Mouse (Mus musculus) CH12.LX (cell line): ENCODE data around the gene Cbx4. TPM values are rescaled to one million over a fixed set of nuclear protein-coding genes. Genes with fewer than 3 reads are reported as not detected.

ENCODE experiments used
- DNase-seq: peaks from one replicate; pipeline ENCODE4 v3.0.0-alpha.2; 2013; ENCODE audit errors: extremely low read depth
- H3K27ac ChIP-seq: 2 replicates; pipeline ENCODE4 v1.5.1; 2012; ENCODE audit warnings: low read depth, mild to moderate bottlenecking, control low read depth, moderate library complexity; ENCODE audit not compliant: insufficient read depth
- H3K27me3 ChIP-seq: replicated peaks from 2 replicates; pipeline ENCODE3; 2012; ENCODE audit warnings: inconsistent platforms
- H3K36me3 ChIP-seq, 2 experiments: replicated peaks in 1 of 2; 2 replicates each; pipeline versions ENCODE3 to v1.6.1; 2012; ENCODE audit warnings: inconsistent platforms in 1 of 2, low read length in 1 of 2, mild to moderate bottlenecking in 1 of 2, mixed read lengths in 1 of 2, moderate library complexity in 1 of 2; ENCODE audit not compliant: control insufficient read depth in 1 of 2, insufficient read depth in 1 of 2
- H3K4me1 ChIP-seq, 2 experiments: 2 replicates each; pipeline ENCODE4 v1.6.1; 2012; ENCODE audit warnings: inconsistent platforms in 1 of 2, moderate library complexity in 1 of 2; ENCODE audit not compliant: insufficient read depth in 2 of 2, control insufficient read depth in 1 of 2
- H3K4me2 ChIP-seq: 2 replicates; pipeline ENCODE4 v1.6.1; 2012; ENCODE audit warnings: low read depth, mild to moderate bottlenecking, control low read depth; ENCODE audit not compliant: poor library complexity, insufficient read depth, severe bottlenecking
- H3K4me3 ChIP-seq, 3 experiments: fragments of 150-350 bp in 1 of 3; sonication (generic) in 1 of 3; replicated peaks in 1 of 3; 2 replicates each; pipeline versions ENCODE3 to v1.5.1; 2011 to 2012; ENCODE audit warnings: low read depth in 2 of 3, low read length in 2 of 3, mild to moderate bottlenecking in 2 of 3, moderate library complexity in 2 of 3, control low read depth in 1 of 3, improper control_type of control experiment in 1 of 3, inconsistent platforms in 1 of 3, mixed read lengths in 1 of 3; ENCODE audit not compliant: poor library complexity in 1 of 3
- H3K79me2 ChIP-seq: replicated peaks from 2 replicates; pipeline ENCODE4 v1.6.1; 2012; ENCODE audit warnings: mild to moderate bottlenecking, moderate library complexity; ENCODE audit not compliant: control insufficient read depth, poor library complexity, insufficient read depth, severe bottlenecking; ENCODE audit errors: extremely low read depth
- H3K9ac ChIP-seq: 2 replicates; pipeline ENCODE4 v1.6.1; 2012; ENCODE audit warnings: low read depth, mild to moderate bottlenecking, control low read depth, moderate library complexity; ENCODE audit not compliant: insufficient read depth
- H3K9me3 ChIP-seq: replicated peaks from 2 replicates; pipeline ENCODE3; 2012; ENCODE audit warnings: low read length, inconsistent platforms, mixed read lengths
- BHLHE40 ChIP-seq: IDR thresholded peaks from 2 replicates; pipeline ENCODE4 v1.6.1; 2011; ENCODE audit warnings: mild to moderate bottlenecking, low read depth, low read length, improper control_type of control experiment
- CTCF ChIP-seq, 2 experiments: IDR thresholded peaks in 1 of 2; conservative IDR thresholded peaks in 1 of 2; 2 replicates each; pipeline ENCODE4 v1.5.1; 2011 to 2012; ENCODE audit warnings: low read depth in 2 of 2, low read length in 2 of 2, improper control_type of control experiment in 1 of 2, inconsistent platforms in 1 of 2, mild to moderate bottlenecking in 1 of 2, moderate library complexity in 1 of 2
- RAD21 ChIP-seq: IDR thresholded peaks from 2 replicates; pipeline ENCODE4 v1.6.1; 2011; ENCODE audit warnings: low read depth, mild to moderate bottlenecking, low read length, improper control_type of control experiment, moderate library complexity
- SMC3 ChIP-seq: IDR thresholded peaks from 2 replicates; pipeline ENCODE4 v1.6.1; 2011; ENCODE audit warnings: low read depth, low read length, improper control_type of control experiment
- TCF12 ChIP-seq: IDR thresholded peaks from 2 replicates; pipeline ENCODE4 v1.6.1; 2014; ENCODE audit warnings: low read depth, mild to moderate bottlenecking, inconsistent platforms, low read length, improper control_type of control experiment
- UBTF ChIP-seq: IDR thresholded peaks from 2 replicates; pipeline ENCODE4 v1.6.1; 2012; ENCODE audit warnings: low read depth, mild to moderate bottlenecking, inconsistent platforms, low read length, improper control_type of control experiment, moderate library complexity
- ZC3H11A ChIP-seq: IDR thresholded peaks from 2 replicates; pipeline ENCODE4 v1.6.1; 2012; ENCODE audit warnings: low read depth, mild to moderate bottlenecking, inconsistent platforms, low read length, improper control_type of control experiment
- dilution Hi-C: fragments of 300-500 bp; cut with MboI; formaldehyde crosslinking; loops from 2 replicates; pipeline ENCODE4 v1.14.3; 2020; ENCODE audit warnings: low sequenced_read_pairs; ENCODE audit not compliant: extremely low pct_unique_long_range_greater_than_20kb, extremely low pct_ligation_motif_present
- in situ Hi-C: fragments of 300-500 bp; cut with MboI; formaldehyde crosslinking; loops from 3 replicates; pipeline ENCODE4 v1.14.3; 2019; ENCODE audit warnings: low sequenced_read_pairs, low pct_ligation_motif_present, low pct_unique_long_range_greater_than_20kb, mixed read lengths
- polyA plus RNA-seq: library from polyadenylated mRNA; unstranded; fragments of >175 nt; gene quantifications from 2 replicates; pipeline ENCODE4 v1.2.1, GENCODE M21; 2012; ENCODE audit warnings: low read depth; ENCODE audit not compliant: insufficient read length
- total RNA-seq, 2 experiments: library from RNA; depleted of rRNA; stranded (reverse); fragments of 300-350 nt in 1 of 2; fragments of >200 nt in 1 of 2; gene quantifications; 2 replicates each; pipeline ENCODE4 v1.2.3; 2012 to 2014

Gene Cbx4
- total and polyA plus RNA-seq, 3 experiments, result 15.0 to 40.4 (median 26.0) TPM

DNA sequence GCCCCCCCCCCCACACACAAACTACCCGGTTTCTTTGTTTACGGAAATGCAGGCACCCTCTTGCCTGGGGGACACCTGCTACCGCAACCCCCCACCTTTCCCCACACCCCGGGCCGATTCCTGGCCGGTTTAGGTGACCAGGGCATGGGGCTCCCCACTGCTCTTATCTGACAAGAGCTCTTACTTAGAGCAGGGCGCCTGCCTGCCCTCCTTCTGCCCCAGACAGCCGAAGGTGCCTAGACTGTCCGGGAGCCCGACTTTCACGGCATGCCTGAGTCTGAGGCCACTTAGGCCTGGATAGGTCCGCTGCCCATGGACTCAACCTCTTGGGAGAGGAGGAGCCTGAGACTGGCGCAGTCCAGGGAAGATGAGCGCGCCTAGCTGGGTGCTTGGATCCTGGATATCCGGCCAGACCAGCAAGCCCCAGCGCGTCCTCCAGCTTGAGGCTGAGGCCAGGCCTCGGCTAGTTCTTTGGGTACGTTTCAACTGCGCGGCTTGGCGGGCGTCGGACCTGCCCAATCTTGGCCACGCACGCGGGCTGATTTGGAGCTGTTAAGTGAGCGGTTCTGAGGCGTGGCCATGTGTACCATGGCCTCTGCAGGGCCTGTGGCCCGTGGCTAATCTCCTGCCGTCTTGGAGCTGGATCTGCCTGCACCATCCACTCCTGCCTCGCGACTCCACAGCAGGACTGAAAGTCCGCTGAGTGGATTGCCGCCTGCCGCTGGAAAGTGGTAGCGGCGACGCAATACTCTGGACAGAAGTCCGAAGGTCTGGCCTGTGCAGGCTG lies 41.3 kb downstream of the Cbx4 start:
- no peak for DNase-seq
- no peak for TF ChIP-seq TCF12
- Histone ChIP-seq H3K9me3 (peaks cover 4% of the 10 kb centered on the region), H3K27me3 (peaks cover 82% of the 10 kb centered on the region), H3K79me2 (no peaks in the 10 kb centered on the region; the same call in none of the 2 replicates), H3K4me3 (no peak overlapping the region), H3K4me1 (peaks cover 13 to 61% of the 10 kb centered on the region in 2 experiments), H3K36me3 (peaks cover 0 to under 1% of the 10 kb centered on the region in 2 experiments), H3K27ac (no peak overlapping the region), H3K4me2 (no peak overlapping the region), H3K9ac (no peak overlapping the region)
- dilution Hi-C loops (no loop called here), in situ Hi-C loops (no loop called here)

DNA sequence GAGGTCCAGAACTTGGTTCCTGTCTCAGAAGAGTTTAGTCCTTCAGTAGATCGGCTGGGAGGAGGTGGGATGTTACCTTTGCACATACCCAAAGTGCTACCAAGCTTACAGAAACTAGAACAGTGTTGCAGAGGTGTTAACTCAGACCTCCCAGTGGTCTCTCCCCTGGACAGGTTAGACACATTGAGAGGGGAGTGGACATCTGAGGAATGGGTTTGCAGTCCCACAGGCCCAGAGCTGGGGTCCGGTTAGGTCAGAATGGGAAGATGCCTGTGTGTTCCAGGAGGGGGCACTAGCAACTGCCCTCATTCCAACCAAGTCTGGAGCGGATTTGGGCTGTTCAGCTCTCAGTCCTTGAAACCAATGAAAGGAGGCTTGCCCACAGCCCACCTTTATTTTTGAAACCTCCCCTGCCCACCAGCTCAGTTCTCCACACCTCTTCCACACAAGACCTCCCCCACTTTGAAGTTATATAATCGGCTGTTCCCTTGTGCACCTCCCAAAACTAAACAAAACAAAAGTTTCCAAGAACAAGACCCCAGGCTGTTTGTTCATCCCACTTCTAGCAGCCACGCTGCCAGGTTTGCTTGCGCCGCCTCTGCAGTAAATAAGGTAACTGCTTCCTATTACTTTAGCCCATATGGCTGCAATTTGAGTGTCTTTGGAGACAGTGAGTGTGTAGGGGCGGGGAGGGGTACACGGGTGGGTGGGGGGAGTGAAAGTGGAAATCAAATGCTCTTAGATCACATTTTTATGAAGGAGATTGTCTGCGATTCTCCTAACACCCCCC lies 42.1 kb downstream of the Cbx4 start:
- H3K4me1 ChIP-seq, result peaks cover 12 to 59% of the 10 kb centered on the region in 2 experiments
- in situ Hi-C loops (no loop called here), dilution Hi-C loops (no loop called here)
- TF ChIP-seq CTCF (conservative IDR thresholded peaks at IDR 0.05 in 1 of 2, IDR thresholded peaks at IDR 0.05 in 1 of 2; ENCODE audit: low read depth in 2 of 2, low read length in 2 of 2) (peak; percentile 47 to 71; a peak in 3 of 4 replicates), RAD21 (peak; percentile 65), BHLHE40 (no peak), SMC3 (peak; percentile 64)
- DNase-seq, result no peak
- H3K4me3 ChIP-seq, result no peak overlapping the region
- no peak overlapping the region for H3K9ac ChIP-seq
- peaks cover 3 to 7% of the 10 kb centered on the region in 2 experiments for H3K36me3 ChIP-seq
- H3K27ac ChIP-seq, result no peak overlapping the region
- H3K9me3 ChIP-seq, result peaks cover 4% of the 10 kb centered on the region
- no peaks in the 10 kb centered on the region; the same call in none of the 2 replicates for H3K79me2 ChIP-seq
- peaks cover 75% of the 10 kb centered on the region for H3K27me3 ChIP-seq
- H3K4me2 ChIP-seq, result no peak overlapping the region

DNA sequence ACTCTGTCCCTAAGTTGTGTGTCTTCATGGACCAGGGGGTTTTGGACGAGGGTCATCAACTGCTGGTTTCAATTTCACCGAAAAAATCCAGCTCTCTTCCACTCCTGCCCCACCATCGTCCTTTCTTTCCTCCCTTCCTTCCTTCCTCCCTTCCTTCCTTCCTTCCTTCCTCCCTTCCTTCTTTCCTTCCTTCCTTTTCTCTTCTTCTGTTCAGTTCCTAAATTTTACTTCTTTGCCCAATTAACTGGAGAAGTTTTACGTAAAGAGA lies 42.8 kb downstream of the Cbx4 start:
- Histone ChIP-seq H3K79me2 (no peaks in the 10 kb centered on the region; the same call in none of the 2 replicates), H3K4me3 (no peak overlapping the region), H3K27ac (no peak overlapping the region), H3K36me3 (peaks cover 9 to 14% of the 10 kb centered on the region in 2 experiments), H3K9me3 (peaks cover 4% of the 10 kb centered on the region), H3K4me2 (no peak overlapping the region), H3K27me3 (peaks cover 67% of the 10 kb centered on the region), H3K4me1 (peaks cover 12 to 57% of the 10 kb centered on the region in 2 experiments), H3K9ac (no peak overlapping the region)
- DNase-seq, result no peak
- in situ Hi-C loops (no loop called here), dilution Hi-C loops (no loop called here)
- TF ChIP-seq UBTF, result 0 out of 2 replicates have a peak, but pooled peaks have one; percentile 48
- no peak for TF ChIP-seq ZC3H11A
